Mouse (Mus musculus): ENCODE data around the gene Fgf10. TPM values are rescaled to one million over a fixed set of nuclear protein-coding genes. Genes with fewer than 3 reads are reported as not detected.

Fgf10 gene
- polyA plus RNA-seq, 1 experiment, result 0.11 TPM

- 54% methylated on average over 4 of the region's 4 CpGs for WGBS
- H3K4me3 ChIP-seq (ENCODE audit: low read depth, low read length), result no peak overlapping the region
Measured at GRCm38 (mm10) chr13:118791753-118792152, 122.2 kb downstream of the Fgf10 start.

GRCm38 (mm10) chr13:118792198-118792597, 122.6 kb downstream of the Fgf10 start:
- H3K36me3 ChIP-seq (ENCODE audit: control insufficient read depth, insufficient read depth, low read length), result no peaks in the 10 kb centered on the region
- no peak overlapping the region for H3K27ac ChIP-seq (ENCODE audit: insufficient read depth, low read depth, low read length)
- TF ChIP-seq CTCF (IDR thresholded peaks at IDR 0.05; ENCODE audit: extremely low read depth, insufficient read length, insufficient replicate concordance, low read depth, low read length) (no peak), POLR2A (IDR thresholded peaks at IDR 0.05; ENCODE audit: low read depth, low read length) (no peak)
- no peaks in the 10 kb centered on the region for H3K27me3 ChIP-seq (ENCODE audit: control insufficient read depth, insufficient read depth, low read length)
- 19% methylated on average over 4 of the region's 4 CpGs for WGBS
- no peaks in the 10 kb centered on the region for H3K4me1 ChIP-seq (ENCODE audit: control insufficient read depth, insufficient read depth, insufficient read length, low read length)
- no peak overlapping the region for H3K4me3 ChIP-seq (ENCODE audit: low read depth, low read length)

More at GRCm38 (mm10) chr13:118791753-118792152, 122.2 kb downstream of the Fgf10 start:
- H3K4me1 ChIP-seq (ENCODE audit: control insufficient read depth, insufficient read depth, insufficient read length, low read length), result no peaks in the 10 kb centered on the region
- TF ChIP-seq CTCF (IDR thresholded peaks at IDR 0.05; ENCODE audit: extremely low read depth, insufficient read length, insufficient replicate concordance, low read depth, low read length) (no peak), POLR2A (IDR thresholded peaks at IDR 0.05; ENCODE audit: low read depth, low read length) (no peak)
- no peaks in the 10 kb centered on the region for H3K27me3 ChIP-seq (ENCODE audit: control insufficient read depth, insufficient read depth, low read length)
- H3K36me3 ChIP-seq (ENCODE audit: control insufficient read depth, insufficient read depth, low read length), result no peaks in the 10 kb centered on the region
- H3K27ac ChIP-seq (ENCODE audit: insufficient read depth, low read depth, low read length), result no peak overlapping the region

- 85% methylated on average over 4 of the region's 4 CpGs for WGBS
- no peaks in the 10 kb centered on the region for H3K27me3 ChIP-seq (ENCODE audit: control insufficient read depth, insufficient read depth, low read length)
- no peak for TF ChIP-seq POLR2A (IDR thresholded peaks at IDR 0.05; ENCODE audit: low read depth, low read length)
- no peak for TF ChIP-seq CTCF (IDR thresholded peaks at IDR 0.05; ENCODE audit: extremely low read depth, insufficient read length, insufficient replicate concordance, low read depth, low read length)
- no peak overlapping the region for H3K4me3 ChIP-seq (ENCODE audit: low read depth, low read length)
- no peak overlapping the region for H3K27ac ChIP-seq (ENCODE audit: insufficient read depth, low read depth, low read length)
- no peaks in the 10 kb centered on the region for H3K4me1 ChIP-seq (ENCODE audit: control insufficient read depth, insufficient read depth, insufficient read length, low read length)
- no peaks in the 10 kb centered on the region for H3K36me3 ChIP-seq (ENCODE audit: control insufficient read depth, insufficient read depth, low read length)
Measured at GRCm38 (mm10) chr13:118800176-118800575, 130.6 kb downstream of the Fgf10 start.

GRCm38 (mm10) chr13:118806662-118807061, 137.1 kb downstream of the Fgf10 start:
- Histone ChIP-seq H3K4me3 (ENCODE audit: low read depth, low read length) (no peak overlapping the region), H3K27me3 (ENCODE audit: control insufficient read depth, insufficient read depth, low read length) (no peaks in the 10 kb centered on the region), H3K36me3 (ENCODE audit: control insufficient read depth, insufficient read depth, low read length) (no peaks in the 10 kb centered on the region), H3K4me1 (ENCODE audit: control insufficient read depth, insufficient read depth, insufficient read length, low read length) (no peaks in the 10 kb centered on the region), H3K27ac (ENCODE audit: insufficient read depth, low read depth, low read length) (no peak overlapping the region)
- WGBS, result 76% methylated on average over 3 of the region's 3 CpGs
- no peak for TF ChIP-seq CTCF (IDR thresholded peaks at IDR 0.05; ENCODE audit: extremely low read depth, insufficient read length, insufficient replicate concordance, low read depth, low read length)
- TF ChIP-seq POLR2A (IDR thresholded peaks at IDR 0.05; ENCODE audit: low read depth, low read length), result no peak

- H3K4me1 ChIP-seq (ENCODE audit: control insufficient read depth, insufficient read depth, insufficient read length, low read length), result no peaks in the 10 kb centered on the region
- TF ChIP-seq CTCF (IDR thresholded peaks at IDR 0.05; ENCODE audit: extremely low read depth, insufficient read length, insufficient replicate concordance, low read depth, low read length), result no peak
- TF ChIP-seq POLR2A (IDR thresholded peaks at IDR 0.05; ENCODE audit: low read depth, low read length), result no peak
- no peaks in the 10 kb centered on the region for H3K36me3 ChIP-seq (ENCODE audit: control insufficient read depth, insufficient read depth, low read length)
- no peak overlapping the region for H3K4me3 ChIP-seq (ENCODE audit: low read depth, low read length)
- H3K27me3 ChIP-seq (ENCODE audit: control insufficient read depth, insufficient read depth, low read length), result no peaks in the 10 kb centered on the region
- 81% methylated on average over 6 of the region's 6 CpGs for WGBS
- no peak overlapping the region for H3K27ac ChIP-seq (ENCODE audit: insufficient read depth, low read depth, low read length)
Measured at GRCm38 (mm10) chr13:118819785-118820184, 150.2 kb downstream of the Fgf10 start.

GRCm38 (mm10) chr13:118823113-118823512, 153.5 kb downstream of the Fgf10 start:
- no peak for TF ChIP-seq CTCF (IDR thresholded peaks at IDR 0.05; ENCODE audit: extremely low read depth, insufficient read length, insufficient replicate concordance, low read depth, low read length)
- TF ChIP-seq POLR2A (IDR thresholded peaks at IDR 0.05; ENCODE audit: low read depth, low read length), result no peak
- no peak overlapping the region for H3K27ac ChIP-seq (ENCODE audit: insufficient read depth, low read depth, low read length)
- H3K4me3 ChIP-seq (ENCODE audit: low read depth, low read length), result no peak overlapping the region
- no peaks in the 10 kb centered on the region for H3K27me3 ChIP-seq (ENCODE audit: control insufficient read depth, insufficient read depth, low read length)
- WGBS, result 81% methylated on average over 2 of the region's 2 CpGs
- H3K36me3 ChIP-seq (ENCODE audit: control insufficient read depth, insufficient read depth, low read length), result no peaks in the 10 kb centered on the region
- no peaks in the 10 kb centered on the region for H3K4me1 ChIP-seq (ENCODE audit: control insufficient read depth, insufficient read depth, insufficient read length, low read length)

GRCm38 (mm10) chr13:118825102-118825501, 155.5 kb downstream of the Fgf10 start:
- H3K4me1 ChIP-seq (ENCODE audit: control insufficient read depth, insufficient read depth, insufficient read length, low read length), result no peaks in the 10 kb centered on the region
- 78% methylated on average over 4 of the region's 4 CpGs for WGBS
- no peak overlapping the region for H3K4me3 ChIP-seq (ENCODE audit: low read depth, low read length)
- TF ChIP-seq POLR2A (IDR thresholded peaks at IDR 0.05; ENCODE audit: low read depth, low read length), result no peak
- TF ChIP-seq CTCF (IDR thresholded peaks at IDR 0.05; ENCODE audit: extremely low read depth, insufficient read length, insufficient replicate concordance, low read depth, low read length), result no peak
- no peaks in the 10 kb centered on the region for H3K36me3 ChIP-seq (ENCODE audit: control insufficient read depth, insufficient read depth, low read length)
- no peak overlapping the region for H3K27ac ChIP-seq (ENCODE audit: insufficient read depth, low read depth, low read length)
- H3K27me3 ChIP-seq (ENCODE audit: control insufficient read depth, insufficient read depth, low read length), result no peaks in the 10 kb centered on the region

Measured in small intestine, adult 2 months (tissue).